Comparison of ENCODE assay signal across 16 mouse cellular contexts in the genomic region with DNA sequence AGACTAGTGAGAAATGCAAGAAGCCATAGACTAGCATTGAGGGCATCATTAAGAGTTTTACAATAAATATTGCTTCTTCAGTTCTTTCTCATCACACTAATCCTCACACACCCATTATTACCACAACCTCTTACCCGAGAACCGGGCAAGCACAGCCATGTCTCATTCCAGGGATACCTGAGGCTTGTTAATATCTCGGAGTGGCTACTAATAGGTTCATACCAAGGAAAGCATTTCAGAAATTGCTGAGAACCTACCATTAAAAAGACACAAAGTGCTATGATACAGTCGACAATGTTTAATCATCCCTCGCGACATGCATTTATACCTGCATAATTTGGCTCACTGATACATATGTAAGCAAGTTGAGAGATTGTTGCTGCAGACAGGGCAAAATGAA. TPM values are rescaled to one million over a fixed set of nuclear protein-coding genes. Genes with fewer than 3 reads are reported as not detected.
"Had no signal": no experiment of that assay in that cellular context is flagged by ENCODE, and none has a peak within 500 bp of the region (broad histone marks: within the 10 kb centered on the region; RNA-seq: fewer than 3 reads in every experiment).

No protein-coding gene starts in this region.

- H3K27me3 ChIP-seq: neural tube, embryonic 15.5 days; stomach, embryonic 15.5 days had no signal

- H3K4me1 ChIP-seq: neural tube, embryonic 15.5 days; stomach, embryonic 15.5 days had no signal

- H3K4me2 ChIP-seq: neural tube, embryonic 15.5 days; stomach, embryonic 15.5 days had no signal

- H3K9me3 ChIP-seq: neural tube, embryonic 15.5 days; stomach, embryonic 15.5 days had no signal

- DNase-seq: retina, postnatal 1 day; right cerebral cortex, adult 18-20 months; right cerebral cortex, postnatal 14 days; right cerebral cortex, postnatal 25 days; right cerebral cortex, postnatal 4 days; spleen, adult 18-20 months; thymus, adult 18-20 months; thymus, adult 2 months; thymus, postnatal 14 days; thymus, postnatal 25 days; thymus, postnatal 36 days; thymus, postnatal 4 days had no signal

- H3K4me3 ChIP-seq: neural tube, embryonic 15.5 days; stomach, embryonic 15.5 days had no signal

- H3K9ac ChIP-seq: neural tube, embryonic 15.5 days; stomach, embryonic 15.5 days had no signal

- H3K27ac ChIP-seq: neural tube, embryonic 15.5 days; stomach, embryonic 15.5 days; stomach, postnatal 0 days had no signal

- H3K36me3 ChIP-seq: neural tube, embryonic 15.5 days; stomach, embryonic 15.5 days had no signal

RNA-seq across cellular contexts. Expression of gene Gsta3, which starts 5.0 kb away (rescaled TPM):
- total RNA-seq: neutrophil, adult 5-6 weeks had no signal
